Mouse (Mus musculus) MEL (cell line): ENCODE data around the gene Ppp2r2c. TPM values are rescaled to one million over a fixed set of nuclear protein-coding genes. Genes with fewer than 3 reads are reported as not detected.

Experiments used
- DNase-seq: peaks from one replicate; pipeline ENCODE4 v3.0.0; 2011; ENCODE audit warnings: low read depth, low spot score
- H3K27ac ChIP-seq: 2 replicates; pipeline ENCODE4 v1.5.1; 2012; ENCODE audit warnings: low read depth, mild to moderate bottlenecking, control low read depth, low read length, moderate library complexity; ENCODE audit not compliant: control insufficient read depth
- H3K27me3 ChIP-seq, 2 experiments: fragments of 150-350 bp in 1 of 2; sonication (generic) in 1 of 2; 2 replicates each; pipeline ENCODE4 v1.6.1; 2012; ENCODE audit warnings: low read length in 2 of 2, mild to moderate bottlenecking in 2 of 2, improper control_type of control experiment in 1 of 2, moderate library complexity in 1 of 2; ENCODE audit not compliant: insufficient read depth in 2 of 2, control insufficient read depth in 1 of 2
- H3K36me3 ChIP-seq, 2 experiments: 2 replicates each; pipeline ENCODE4 v1.6.1; 2012 to 2014; ENCODE audit warnings: low read length in 2 of 2, improper control_type of control experiment in 1 of 2, inconsistent platforms in 1 of 2, mild to moderate bottlenecking in 1 of 2; ENCODE audit not compliant: insufficient read depth in 2 of 2, control insufficient read depth in 1 of 2
- H3K4me1 ChIP-seq, 2 experiments: fragments of 150-350 bp in 1 of 2; sonication (generic) in 1 of 2; 2 replicates each; pipeline ENCODE4 v1.6.1; 2012; ENCODE audit warnings: low read length in 2 of 2, improper control_type of control experiment in 1 of 2, mild to moderate bottlenecking in 1 of 2; ENCODE audit not compliant: insufficient read depth in 2 of 2, control insufficient read depth in 1 of 2
- H3K4me3 ChIP-seq, 2 experiments: fragments of 150-350 bp in 1 of 2; sonication (generic) in 1 of 2; 2 replicates each; pipeline ENCODE4 v1.5.1; 2012; ENCODE audit warnings: low read depth in 2 of 2, low read length in 2 of 2, mild to moderate bottlenecking in 2 of 2, moderate library complexity in 2 of 2, control low read depth in 1 of 2, improper control_type of control experiment in 1 of 2; ENCODE audit not compliant: control insufficient read depth in 1 of 2, insufficient read depth in 1 of 2
- H3K79me2 ChIP-seq: 2 replicates; pipeline ENCODE4 v1.6.1; 2012; ENCODE audit warnings: mild to moderate bottlenecking, low read length, moderate library complexity; ENCODE audit not compliant: control insufficient read depth, poor library complexity, insufficient read depth
- H3K9ac ChIP-seq: 2 replicates; pipeline ENCODE4 v1.6.1; 2012; ENCODE audit warnings: low read depth, mild to moderate bottlenecking, control low read depth, low read length, moderate library complexity; ENCODE audit not compliant: control insufficient read depth, poor library complexity, severe bottlenecking
- H3K9me3 ChIP-seq: fragments of 150-350 bp; sonication (generic); replicated peaks from 2 replicates; pipeline ENCODE4 v1.6.1; 2012; ENCODE audit warnings: mild to moderate bottlenecking, low read length, improper control_type of control experiment, moderate library complexity; ENCODE audit not compliant: insufficient read depth
- CHD1 ChIP-seq: IDR thresholded peaks from 2 replicates; pipeline ENCODE4 v1.6.1; 2012; ENCODE audit warnings: low read depth, mild to moderate bottlenecking, inconsistent platforms, low read length, improper control_type of control experiment
- CHD2 ChIP-seq: IDR thresholded peaks from 2 replicates; pipeline ENCODE4 v1.6.1; 2011; ENCODE audit warnings: low read length, improper control_type of control experiment
- CTCF ChIP-seq, 3 experiments: IDR thresholded peaks in 2 of 3; conservative IDR thresholded peaks in 1 of 3; 2 replicates each; pipeline ENCODE4 v1.5.1; 2011 to 2012; ENCODE audit warnings: low read length in 3 of 3, low read depth in 2 of 3, mild to moderate bottlenecking in 2 of 3, improper control_type of control experiment in 1 of 3, inconsistent platforms in 1 of 3, mixed read lengths in 1 of 3, moderate library complexity in 1 of 3; ENCODE audit not compliant: control insufficient read depth in 1 of 3, insufficient read depth in 1 of 3, poor library complexity in 1 of 3, severe bottlenecking in 1 of 3
- E2F4 ChIP-seq: IDR thresholded peaks from 2 replicates; pipeline ENCODE4 v1.6.1; 2011; ENCODE audit warnings: low read depth, low read length, improper control_type of control experiment, borderline replicate concordance
- EP300 ChIP-seq, 2 experiments: IDR thresholded peaks; 2 replicates each; pipeline ENCODE4 v1.6.1; 2011; ENCODE audit warnings: improper control_type of control experiment in 2 of 2, low read length in 2 of 2, low read depth in 1 of 2, mild to moderate bottlenecking in 1 of 2
- JUND ChIP-seq: IDR thresholded peaks from 2 replicates; pipeline ENCODE4 v1.6.1; 2011; ENCODE audit warnings: low read depth, mild to moderate bottlenecking, improper control_type of control experiment, low read length
- MAFK ChIP-seq: IDR thresholded peaks from 2 replicates; pipeline ENCODE4 v1.6.1; 2011; ENCODE audit warnings: low read depth, mild to moderate bottlenecking, low read length, improper control_type of control experiment, borderline replicate concordance
- MAX ChIP-seq: IDR thresholded peaks from 2 replicates; pipeline ENCODE4 v1.6.1; 2011; ENCODE audit warnings: low read length, improper control_type of control experiment
- MAZ ChIP-seq: IDR thresholded peaks from 2 replicates; pipeline ENCODE4 v1.6.1; 2012; ENCODE audit warnings: low read depth, mild to moderate bottlenecking, inconsistent platforms, low read length, improper control_type of control experiment
- MEF2A ChIP-seq: IDR thresholded peaks from 2 replicates; pipeline ENCODE4 v1.6.1; 2014; ENCODE audit warnings: low read depth, mild to moderate bottlenecking, inconsistent platforms, low read length, improper control_type of control experiment; ENCODE audit not compliant: poor library complexity, insufficient replicate concordance, severe bottlenecking; ENCODE audit errors: extremely low read depth
- MXI1 ChIP-seq: IDR thresholded peaks from 2 replicates; pipeline ENCODE4 v1.6.1; 2011; ENCODE audit warnings: mild to moderate bottlenecking, low read depth, low read length, improper control_type of control experiment
- NELFE ChIP-seq: IDR thresholded peaks from 2 replicates; pipeline ENCODE4 v1.6.1; 2011; ENCODE audit warnings: low read depth, low read length, improper control_type of control experiment
- NRF1 ChIP-seq: IDR thresholded peaks from 2 replicates; pipeline ENCODE4 v1.6.1; 2014; ENCODE audit warnings: low read depth, mild to moderate bottlenecking, inconsistent platforms, low read length, improper control_type of control experiment, moderate library complexity; ENCODE audit not compliant: poor library complexity, insufficient read depth, severe bottlenecking
- POLR2A ChIP-seq, 2 experiments: IDR thresholded peaks; 2 replicates each; pipeline ENCODE4 v1.6.1; 2011 to 2012; ENCODE audit warnings: low read length in 2 of 2, mild to moderate bottlenecking in 2 of 2, control low read depth in 1 of 2, improper control_type of control experiment in 1 of 2, low read depth in 1 of 2, moderate library complexity in 1 of 2; ENCODE audit not compliant: control insufficient read depth in 1 of 2, insufficient read depth in 1 of 2, poor library complexity in 1 of 2
- POLR2AphosphoS5 ChIP-seq: IDR thresholded peaks from 2 replicates; pipeline ENCODE4 v1.6.1; 2012; ENCODE audit warnings: low read depth, borderline replicate concordance, mild to moderate bottlenecking, inconsistent platforms, low read length, moderate library complexity, mixed read lengths
- RCOR1 ChIP-seq: IDR thresholded peaks from 2 replicates; pipeline ENCODE4 v1.6.1; 2012; ENCODE audit warnings: low read depth, mild to moderate bottlenecking, inconsistent platforms, low read length, improper control_type of control experiment
- SIN3A ChIP-seq: IDR thresholded peaks from 2 replicates; pipeline ENCODE4 v1.6.1; 2012; ENCODE audit warnings: low read length, improper control_type of control experiment, inconsistent platforms
- TBP ChIP-seq: IDR thresholded peaks from 2 replicates; pipeline ENCODE4 v1.8.0; 2011; ENCODE audit warnings: low read depth, low read length, improper control_type of control experiment
- TCF12 ChIP-seq: IDR thresholded peaks from 2 replicates; pipeline ENCODE4 v1.6.1; 2014; ENCODE audit warnings: low read depth, mild to moderate bottlenecking, inconsistent platforms, low read length, improper control_type of control experiment, moderate library complexity
- ZC3H11A ChIP-seq: IDR thresholded peaks from 2 replicates; pipeline ENCODE4 v1.6.1; 2012; ENCODE audit warnings: low read depth, mild to moderate bottlenecking, inconsistent platforms, low read length, improper control_type of control experiment
- ZKSCAN1 ChIP-seq: IDR thresholded peaks from 2 replicates; pipeline ENCODE4 v1.6.1; 2012; ENCODE audit warnings: low read depth, mild to moderate bottlenecking, inconsistent platforms, low read length, improper control_type of control experiment, moderate library complexity
- polyA plus RNA-seq, 2 experiments: library from polyadenylated mRNA; stranded (reverse) in 1 of 2; unstranded in 1 of 2; fragments of >175 nt in 1 of 2; fragments of >200 nt in 1 of 2; gene quantifications; 2 replicates each; pipeline versions ENCODE4 v1.2.1 to v1.2.4; 2012; ENCODE audit warnings: low replicate concordance in 2 of 2, low read depth in 1 of 2; ENCODE audit not compliant: insufficient read length in 2 of 2, insufficient read depth in 1 of 2, missing spikeins in 1 of 2
- total RNA-seq: library from RNA; depleted of rRNA; stranded (reverse); fragments of 300-350 nt; gene quantifications from 2 replicates; pipeline ENCODE4 v1.2.3, GENCODE M21; 2012

The Ppp2r2c gene
- total and polyA plus RNA-seq, 3 experiments = not detected

GRCm38 (mm10) chr5:36876777-36877396, 8.6 kb downstream of the Ppp2r2c start:
- no peaks in the 10 kb centered on the region for H3K27me3 ChIP-seq
- no peak for DNase-seq
- H3K79me2 ChIP-seq = no peaks in the 10 kb centered on the region

GRCm38 (mm10) chr5:36877641-36878040, 9.3 kb downstream of the Ppp2r2c start:
- Histone ChIP-seq H3K27me3 (no peaks in the 10 kb centered on the region), H3K79me2 (no peaks in the 10 kb centered on the region), H3K36me3 (no peaks in the 10 kb centered on the region), H3K9ac (no peak overlapping the region), H3K27ac (no peak overlapping the region), H3K4me1 (no peaks in the 10 kb centered on the region), H3K9me3 (no peaks in the 10 kb centered on the region), H3K4me3 (no peak overlapping the region)
- no peak for DNase-seq
- TF ChIP-seq MEF2A (no peak), ZKSCAN1 (no peak), JUND (no peak), TCF12 (no peak), TBP (no peak)
- TF ChIP-seq, all 39 proteins: peak for 0

More at GRCm38 (mm10) chr5:36876777-36877396, 8.6 kb downstream of the Ppp2r2c start:
- H3K36me3 ChIP-seq = no peaks in the 10 kb centered on the region
- TF ChIP-seq JUND (no peak), POLR2AphosphoS5 (no peak)
- H3K27ac ChIP-seq = no peak overlapping the region
- no peak overlapping the region for H3K9ac ChIP-seq
- no peaks in the 10 kb centered on the region for H3K9me3 ChIP-seq
- H3K4me3 ChIP-seq = no peak overlapping the region
- H3K4me1 ChIP-seq = no peaks in the 10 kb centered on the region

GRCm38 (mm10) chr5:36878801-36879200, 10.5 kb downstream of the Ppp2r2c start:
- Histone ChIP-seq H3K9me3 (no peaks in the 10 kb centered on the region), H3K4me3 (no peak overlapping the region), H3K27me3 (no peaks in the 10 kb centered on the region), H3K27ac (no peak overlapping the region), H3K79me2 (no peaks in the 10 kb centered on the region), H3K4me1 (no peaks in the 10 kb centered on the region), H3K9ac (no peak overlapping the region), H3K36me3 (no peaks in the 10 kb centered on the region)
- no peak for DNase-seq
- TF ChIP-seq NRF1 (no peak), ZC3H11A (no peak), E2F4 (no peak), EP300 (IDR thresholded peaks at IDR 0.05; ENCODE audit: low read depth in 1 of 2, low read length in 2 of 2) (no peak), RCOR1 (no peak), CHD2 (no peak), MXI1 (no peak), CHD1 (no peak), MAFK (no peak), TCF12 (no peak), MEF2A (no peak), JUND (no peak), SIN3A (no peak), MAX (no peak), CTCF (IDR thresholded peaks at IDR 0.05 in 2 of 3, conservative IDR thresholded peaks at IDR 0.05 in 1 of 3; ENCODE audit: control insufficient read depth in 1 of 3, insufficient read depth in 1 of 3, low read depth in 2 of 3, low read length in 3 of 3, poor library complexity in 1 of 3, severe bottlenecking in 1 of 3) (no peak), MAZ (no peak), POLR2A (IDR thresholded peaks at IDR 0.05; ENCODE audit: control insufficient read depth in 1 of 2, insufficient read depth in 1 of 2, low read depth in 1 of 2, low read length in 2 of 2, poor library complexity in 1 of 2) (no peak), NELFE (no peak)
